Mouse (Mus musculus) kidney, adult 2 months (tissue): Measurements from ENCODE around the gene Plcl1.

Experiments
- CTCF ChIP-seq: fragments of 200-500 bp; conservative IDR thresholded peaks from 2 replicates; pipeline ENCODE4 v1.5.1; 2011; ENCODE audit warnings: low read depth, mild to moderate bottlenecking, control low read depth, low read length, moderate library complexity, mixed read lengths; ENCODE audit not compliant: insufficient read depth, insufficient read length
- POLR2A ChIP-seq: fragments of 200-500 bp; IDR thresholded peaks from one replicate; pipeline ENCODE4 v1.6.1; 2011; ENCODE audit warnings: low read depth, low read length, control low read depth

DNA sequence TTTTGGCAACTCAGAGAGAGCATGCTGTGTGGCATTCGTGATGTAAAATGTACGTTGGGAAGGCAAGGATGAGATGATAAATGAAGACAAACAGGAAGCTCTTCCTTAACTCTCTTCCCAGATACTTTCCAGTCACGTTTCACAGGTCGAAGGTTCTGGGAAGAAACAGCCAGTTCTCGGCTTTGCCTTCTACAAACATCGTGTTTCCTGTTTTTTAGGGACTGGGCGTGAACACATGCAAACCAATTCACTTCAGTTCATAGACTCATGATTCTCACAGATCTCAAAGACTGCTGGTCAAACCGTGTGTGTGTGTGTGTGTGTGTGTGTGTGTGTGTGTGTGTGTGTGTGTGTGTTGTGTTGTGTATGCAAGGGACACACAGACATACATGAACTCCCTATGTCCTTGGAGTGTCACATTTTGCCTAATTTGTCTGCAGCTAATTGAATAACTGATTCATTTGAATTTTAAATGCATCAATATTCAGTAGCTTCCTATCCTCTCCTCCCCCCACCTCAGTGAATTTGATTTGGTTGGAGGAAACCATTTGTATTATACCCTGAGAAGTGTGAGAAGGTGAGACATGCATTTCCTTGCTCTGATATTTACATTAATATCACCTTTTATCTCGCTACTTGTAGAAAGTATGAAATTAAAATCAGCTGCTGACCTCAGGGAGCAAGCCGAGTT lies 259.6 kb downstream of the Plcl1 start:
- TF ChIP-seq CTCF (no peak), POLR2A (no peak)
